Mouse (Mus musculus): Measurements from ENCODE around the gene Cdk6.

The Cdk6 gene

GRCm38 (mm10) chr5:3574825-3575224 is 233.5 kb downstream of the Cdk6 start:
- DNase-seq (ENCODE audit: low spot score), result no peak

- no peak for DNase-seq (ENCODE audit: low spot score)
These were observed 236.7 kb downstream of the Cdk6 start for GRCm38 (mm10) chr5:3577939-3578338.

- no peak for DNase-seq (ENCODE audit: low spot score)
These were observed 237.8 kb downstream of the Cdk6 start for GRCm38 (mm10) chr5:3579066-3579465.

Measured in testis, postnatal 14 days (tissue).